Mouse (Mus musculus): ENCODE results near the gene Lix1. TPM values are rescaled to one million over a fixed set of nuclear protein-coding genes. Genes with fewer than 3 reads are reported as not detected.

The Lix1 gene
- polyA plus RNA-seq (2015; fragmentation: Nextera tagmentation; extraction: Ambion mirVana) = 4.8 and 5.3 TPM in 2 replicates

DNA sequence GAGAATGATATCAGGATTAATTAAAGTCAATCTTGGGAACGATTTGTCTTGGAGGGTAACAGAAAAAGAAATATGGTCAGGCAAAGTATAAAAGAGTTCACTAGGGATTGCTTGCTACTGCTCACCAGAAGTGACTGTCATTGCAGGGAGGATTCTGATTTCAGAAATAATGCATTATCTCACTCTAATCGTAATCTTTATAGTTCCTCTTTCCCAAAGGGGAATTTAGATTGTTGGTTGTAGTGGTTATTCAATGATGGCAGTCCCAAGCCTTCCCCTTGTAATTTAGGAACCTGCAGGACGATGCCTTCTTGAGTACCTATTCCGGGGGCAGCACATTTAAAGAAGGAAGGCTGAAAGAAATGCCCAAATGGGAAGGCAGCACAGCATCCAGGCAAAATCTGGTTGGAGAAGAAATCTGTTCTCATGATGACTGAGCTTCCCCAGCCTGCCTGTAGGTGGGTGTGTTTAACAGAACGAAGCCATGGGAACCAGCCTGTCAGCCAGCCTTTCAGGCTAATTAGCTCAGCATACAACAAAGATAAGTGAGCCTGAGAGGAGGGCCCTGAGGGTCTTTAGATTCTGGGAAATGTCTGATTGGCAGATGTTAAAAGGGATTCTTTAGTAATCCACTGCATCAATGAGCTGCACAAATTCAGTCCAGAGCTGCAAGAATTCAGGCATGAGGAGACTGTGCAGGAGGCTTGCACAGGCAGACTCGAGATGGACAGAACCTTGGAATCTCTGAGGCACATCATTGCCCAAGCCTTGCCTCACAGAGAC is at the start of gene Lix1:
Gene Lix1 (plus strand): TSS at position 451 of the 783 bp plus-strand sequence.
- Histone ChIP-seq H3K4me2 (replicated peaks; ENCODE audit: low read depth) (peak within 1 kb of the TSS; percentile 15), H3K4me3 (ENCODE audit: low read depth, low read length) (no peak within 1 kb of the TSS), H3K27ac (replicated peaks) (no peak within 1 kb of the TSS), H3K27me3 (ENCODE audit: control insufficient read depth, insufficient read depth, low read length) (no peaks in the 10 kb centered on the region), H3K36me3 (ENCODE audit: control insufficient read depth, insufficient read depth, low read length) (no peaks in the 10 kb centered on the region), H3K9me3 (ENCODE audit: control insufficient read depth, low read length) (no peaks in the 10 kb centered on the region), H3K9ac (ENCODE audit: low read length) (no peak within 1 kb of the TSS), H3K4me1 (replicated peaks; ENCODE audit: control insufficient read depth, insufficient read depth) (no peaks in the 10 kb centered on the region)
- DNase-seq (ENCODE audit: low spot score) = peak; percentile 46
- WGBS = 34% methylated on average over 6 of the region's 6 CpGs
- peak; percentile 74; the same call in 1 of the 2 replicates for ATAC-seq (ENCODE audit: low FRiP score, low TSS enrichment)
- TF ChIP-seq CTCF (IDR thresholded peaks at IDR 0.05; ENCODE audit: low read depth) (peak; percentile 77), EP300 (optimal IDR thresholded peaks at IDR 0.05) (no peak)

GRCm38 (mm10) chr17:17373550-17373917 is 28.9 kb upstream of the Lix1 start:
- Histone ChIP-seq H3K4me3 (ENCODE audit: low read depth, low read length) (peak overlapping the region; percentile 63), H3K4me2 (replicated peaks; ENCODE audit: low read depth) (peak overlapping the region; percentile 65), H3K9me3 (ENCODE audit: control insufficient read depth, low read length) (no peaks in the 10 kb centered on the region), H3K27me3 (ENCODE audit: control insufficient read depth, insufficient read depth, low read length) (no peaks in the 10 kb centered on the region), H3K36me3 (ENCODE audit: control insufficient read depth, insufficient read depth, low read length) (no peaks in the 10 kb centered on the region), H3K4me1 (replicated peaks; ENCODE audit: control insufficient read depth, insufficient read depth) (no peaks in the 10 kb centered on the region; the same call in 1 of the 2 replicates), H3K9ac (ENCODE audit: low read length) (peak overlapping the region; percentile 76), H3K27ac (replicated peaks) (peak overlapping the region; percentile 88)
- DNase-seq (ENCODE audit: low spot score) = no peak
- 2% methylated on average over 6 of the region's 6 CpGs for WGBS
- no peak for ATAC-seq (ENCODE audit: low FRiP score, low TSS enrichment)
- no peak for TF ChIP-seq EP300 (optimal IDR thresholded peaks at IDR 0.05)
- TF ChIP-seq CTCF (IDR thresholded peaks at IDR 0.05; ENCODE audit: low read depth) = no peak

DNA sequence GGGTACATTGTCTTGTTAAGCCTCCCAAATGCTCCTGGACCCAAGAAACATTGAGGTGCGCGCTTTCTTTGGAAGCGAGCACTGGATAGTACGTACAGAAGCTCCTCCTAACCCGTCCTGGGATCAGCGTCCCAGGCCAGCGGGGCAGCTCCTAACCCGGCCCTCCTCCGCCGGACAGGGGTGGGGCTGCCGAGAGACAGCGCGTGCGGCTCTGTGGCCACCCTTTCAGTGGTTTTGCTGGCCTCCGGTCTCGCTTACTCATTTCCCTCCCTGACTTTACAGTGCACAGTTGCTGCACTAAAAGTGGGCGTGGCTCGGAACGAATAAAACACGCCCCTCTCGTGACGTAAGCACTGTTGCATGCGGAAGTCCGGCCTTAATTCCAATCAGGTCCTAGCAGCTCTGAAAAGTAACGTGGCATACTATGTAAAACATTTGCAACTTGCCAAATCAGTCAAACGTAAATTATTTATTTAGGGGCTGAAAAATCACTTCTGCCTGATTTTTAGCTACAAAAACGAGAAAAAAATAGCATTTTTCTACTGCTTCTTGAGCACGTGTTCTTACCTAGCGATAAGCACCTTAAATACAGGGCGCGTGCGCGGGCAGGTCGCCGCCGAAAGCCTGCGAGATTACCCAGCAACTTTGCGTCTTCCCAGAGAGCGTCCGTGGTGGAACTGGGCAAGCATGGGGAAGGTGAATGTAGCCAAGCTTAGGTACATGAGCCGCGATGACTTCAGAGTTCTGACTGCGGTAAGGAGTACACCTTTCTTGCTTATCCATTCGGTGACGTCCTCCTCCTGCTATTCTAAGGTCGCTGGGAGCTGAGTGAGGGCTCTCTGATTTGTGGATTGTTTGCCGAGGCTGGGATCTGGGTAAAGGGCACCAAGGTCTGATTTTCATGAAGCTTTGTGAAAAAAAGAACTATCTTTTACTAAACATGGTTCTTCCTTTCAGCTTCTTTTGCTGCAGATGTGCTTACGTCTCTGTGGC is 28.3 kb upstream of the Lix1 start, which contains the start of gene Riok2:
Gene Riok2 (plus strand): TSS at position 392 of the 993 bp plus-strand sequence.
- WGBS = under 1% methylated on average over 48 of the region's 48 CpGs
- DNase-seq (ENCODE audit: low spot score) = peak; percentile 95
- no peak for TF ChIP-seq CTCF (IDR thresholded peaks at IDR 0.05; ENCODE audit: low read depth)
- TF ChIP-seq EP300 (optimal IDR thresholded peaks at IDR 0.05) = peak; percentile 100

GRCm38 (mm10) chr17:17375581-17375980 is 26.9 kb upstream of the Lix1 start:
- no peaks in the 10 kb centered on the region for H3K9me3 ChIP-seq (ENCODE audit: control insufficient read depth, low read length)
- H3K4me1 ChIP-seq (replicated peaks; ENCODE audit: control insufficient read depth, insufficient read depth) = no peaks in the 10 kb centered on the region; the same call in 1 of the 2 replicates
- no peaks in the 10 kb centered on the region for H3K27me3 ChIP-seq (ENCODE audit: control insufficient read depth, insufficient read depth, low read length)
- no peak for DNase-seq (ENCODE audit: low spot score)
- H3K4me3 ChIP-seq (ENCODE audit: low read depth, low read length) = peak overlapping the region; percentile 63; the same call in 1 of the 2 replicates
- H3K9ac ChIP-seq (ENCODE audit: low read length) = no peak overlapping the region
- peak overlapping the region; percentile 65 for H3K4me2 ChIP-seq (replicated peaks; ENCODE audit: low read depth)
- H3K36me3 ChIP-seq (ENCODE audit: control insufficient read depth, insufficient read depth, low read length) = no peaks in the 10 kb centered on the region; the same call in 1 of the 2 replicates
- H3K27ac ChIP-seq (replicated peaks) = no peak overlapping the region
- 72% methylated on average over 3 of the region's 3 CpGs for WGBS
- TF ChIP-seq CTCF (IDR thresholded peaks at IDR 0.05; ENCODE audit: low read depth) = no peak
- TF ChIP-seq EP300 (optimal IDR thresholded peaks at IDR 0.05) = no peak
- ATAC-seq (ENCODE audit: low FRiP score, low TSS enrichment) = no peak

More for the DNA sequence above, 28.3 kb upstream of the Lix1 start, which contains the start of gene Riok2:
- Histone ChIP-seq H3K4me2 (replicated peaks; ENCODE audit: low read depth) (peak within 1 kb of the TSS; percentile 65), H3K27ac (replicated peaks) (peak within 1 kb of the TSS; percentile 88), H3K9me3 (ENCODE audit: control insufficient read depth, low read length) (no peaks in the 10 kb centered on the region), H3K27me3 (ENCODE audit: control insufficient read depth, insufficient read depth, low read length) (no peaks in the 10 kb centered on the region), H3K9ac (ENCODE audit: low read length) (peak within 1 kb of the TSS; percentile 76), H3K4me1 (replicated peaks; ENCODE audit: control insufficient read depth, insufficient read depth) (no peaks in the 10 kb centered on the region; the same call in 1 of the 2 replicates), H3K4me3 (ENCODE audit: low read depth, low read length) (peak within 1 kb of the TSS; percentile 63), H3K36me3 (ENCODE audit: control insufficient read depth, insufficient read depth, low read length) (no peaks in the 10 kb centered on the region)
- ATAC-seq (ENCODE audit: low FRiP score, low TSS enrichment) = peak; percentile 98

DNA sequence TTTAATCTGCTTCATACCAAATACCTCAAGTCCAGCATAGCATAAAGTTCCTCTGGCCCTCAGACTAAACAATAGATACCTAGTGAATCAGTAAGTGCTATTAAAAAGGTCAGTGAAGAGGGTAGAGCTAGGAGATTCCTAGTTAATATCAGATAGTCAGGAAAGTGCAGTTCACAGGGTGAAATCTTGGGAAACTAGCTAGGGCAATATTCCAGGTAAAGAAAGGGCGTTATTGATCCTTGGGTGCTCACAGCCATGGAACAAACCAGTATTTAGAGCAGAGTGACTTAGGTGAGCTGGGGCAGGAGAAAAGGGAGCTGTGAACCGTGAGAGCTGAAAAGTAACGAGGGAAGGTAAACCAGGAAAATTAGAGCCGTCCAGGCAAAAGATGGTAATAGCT is 18.8 kb upstream of the Lix1 start:
- no peak for TF ChIP-seq CTCF (IDR thresholded peaks at IDR 0.05; ENCODE audit: low read depth)
- TF ChIP-seq EP300 (optimal IDR thresholded peaks at IDR 0.05) = no peak
- DNase-seq (ENCODE audit: low spot score) = no peak
- H3K4me2 ChIP-seq (replicated peaks; ENCODE audit: low read depth) = no peak overlapping the region
- ATAC-seq (ENCODE audit: low FRiP score, low TSS enrichment) = no peak
- H3K36me3 ChIP-seq (ENCODE audit: control insufficient read depth, insufficient read depth, low read length) = peaks cover 15% of the 10 kb centered on the region
- H3K9ac ChIP-seq (ENCODE audit: low read length) = no peak overlapping the region
- H3K27me3 ChIP-seq (ENCODE audit: control insufficient read depth, insufficient read depth, low read length) = no peaks in the 10 kb centered on the region
- WGBS = 97% methylated on average over 4 of the region's 4 CpGs
- no peak overlapping the region for H3K27ac ChIP-seq (replicated peaks)
- H3K4me3 ChIP-seq (ENCODE audit: low read depth, low read length) = no peak overlapping the region
- H3K4me1 ChIP-seq (replicated peaks; ENCODE audit: control insufficient read depth, insufficient read depth) = no peaks in the 10 kb centered on the region
- no peaks in the 10 kb centered on the region for H3K9me3 ChIP-seq (ENCODE audit: control insufficient read depth, low read length)
